Mouse (Mus musculus) G1E (cell line): ENCODE measurements around the gene Myo6. TPM values are rescaled to one million over a fixed set of nuclear protein-coding genes. Genes with fewer than 3 reads are reported as not detected.

Experiments used
- ATAC-seq: 2 replicates; pipeline ENCODE4 v1.8.0; 2016; ENCODE audit warnings: mild to moderate bottlenecking; ENCODE audit not compliant: insufficient number of reproducible peaks, poor library complexity, low FRiP score, severe bottlenecking; ENCODE audit errors: extremely low read depth
- DNase-seq: peaks from one replicate; pipeline ENCODE4 v3.0.0; 2012; ENCODE audit warnings: low spot score
- H3K27me3 ChIP-seq: 2 replicates; pipeline ENCODE4 v1.6.1; 2012; ENCODE audit warnings: mild to moderate bottlenecking, low read length, inconsistent platforms; ENCODE audit not compliant: insufficient read depth
- H3K36me3 ChIP-seq: replicated peaks from 2 replicates; pipeline ENCODE3; 2012; ENCODE audit warnings: mild to moderate bottlenecking, inconsistent platforms
- H3K4me1 ChIP-seq: 2 replicates; pipeline ENCODE4 v1.6.1; 2012; ENCODE audit warnings: low read depth, low read length, inconsistent platforms, mixed read lengths; ENCODE audit not compliant: insufficient read depth
- H3K4me3 ChIP-seq: 2 replicates; pipeline ENCODE4 v1.5.1; 2012; ENCODE audit warnings: low read depth, mild to moderate bottlenecking, inconsistent platforms, low read length, moderate library complexity, mixed read lengths
- H3K9me3 ChIP-seq: replicated peaks from 2 replicates; pipeline ENCODE4 v1.6.1; 2012; ENCODE audit warnings: inconsistent platforms
- CTCF ChIP-seq: IDR thresholded peaks from 2 replicates; pipeline ENCODE4 v1.5.1; 2012; ENCODE audit warnings: low read depth, low read length, inconsistent platforms, mixed read lengths
- GATA1 ChIP-seq: IDR thresholded peaks from 2 replicates; pipeline ENCODE4 v1.6.1; 2012; ENCODE audit warnings: borderline replicate concordance, low read length, inconsistent platforms, mixed read lengths
- GATA2 ChIP-seq: IDR thresholded peaks from 2 replicates; pipeline ENCODE4 v1.6.1; 2012; ENCODE audit warnings: low read depth, low read length, inconsistent platforms, borderline replicate concordance
- POLR2AphosphoS5 ChIP-seq: IDR thresholded peaks from 2 replicates; pipeline ENCODE4 v1.6.1; 2012; ENCODE audit warnings: low read depth, low read length, inconsistent platforms; ENCODE audit not compliant: insufficient replicate concordance
- TAL1 ChIP-seq: conservative IDR thresholded peaks from 2 replicates; pipeline ENCODE4 v1.6.1; 2012; ENCODE audit warnings: low read depth, low read length, inconsistent platforms, mixed read lengths
- polyA plus RNA-seq: library from polyadenylated mRNA; stranded (reverse); fragments of >175 nt; gene quantifications from 2 replicates; pipeline ENCODE4 v1.2.3, GENCODE M21; 2012
- total RNA-seq, 2 experiments: library from RNA; stranded (forward) in 1 of 2; stranded (reverse) in 1 of 2; fragments of 200-1000 nt in 1 of 2; fragments of >200 nt in 1 of 2; fragmentation: Nextera tagmentation in 1 of 2; gene quantifications; 2 replicates each; pipeline ENCODE4 v1.2.3; 2014 to 2017

The Myo6 gene
- total and polyA plus RNA-seq, 3 experiments, result 8.2 to 17.6 (median 13.5) TPM

- H3K36me3 ChIP-seq, result no peaks in the 10 kb centered on the region
- no peaks in the 10 kb centered on the region for H3K9me3 ChIP-seq
- no peak overlapping the region for H3K4me3 ChIP-seq
- no peaks in the 10 kb centered on the region for H3K4me1 ChIP-seq
- DNase-seq, result no peak
- peaks cover 2% of the 10 kb centered on the region; the same call in 1 of the 2 replicates for H3K27me3 ChIP-seq
- TF ChIP-seq POLR2AphosphoS5, result no peak
- no peak for TF ChIP-seq GATA2
- no peak for TF ChIP-seq CTCF
- TF ChIP-seq TAL1, result no peak
- TF ChIP-seq GATA1, result no peak
- no peak for ATAC-seq
Observed at GRCm38 (mm10) chr9:80200855-80201254, 36.0 kb downstream of the Myo6 start.

- Histone ChIP-seq H3K36me3 (no peaks in the 10 kb centered on the region), H3K4me1 (no peaks in the 10 kb centered on the region), H3K4me3 (no peak overlapping the region), H3K9me3 (no peaks in the 10 kb centered on the region), H3K27me3 (no peaks in the 10 kb centered on the region)
- no peak for ATAC-seq
- TF ChIP-seq TAL1, result no peak
- TF ChIP-seq CTCF, result no peak
- no peak for TF ChIP-seq POLR2AphosphoS5
- DNase-seq, result no peak
Observed at GRCm38 (mm10) chr9:80202374-80203060, 37.7 kb downstream of the Myo6 start.

DNA sequence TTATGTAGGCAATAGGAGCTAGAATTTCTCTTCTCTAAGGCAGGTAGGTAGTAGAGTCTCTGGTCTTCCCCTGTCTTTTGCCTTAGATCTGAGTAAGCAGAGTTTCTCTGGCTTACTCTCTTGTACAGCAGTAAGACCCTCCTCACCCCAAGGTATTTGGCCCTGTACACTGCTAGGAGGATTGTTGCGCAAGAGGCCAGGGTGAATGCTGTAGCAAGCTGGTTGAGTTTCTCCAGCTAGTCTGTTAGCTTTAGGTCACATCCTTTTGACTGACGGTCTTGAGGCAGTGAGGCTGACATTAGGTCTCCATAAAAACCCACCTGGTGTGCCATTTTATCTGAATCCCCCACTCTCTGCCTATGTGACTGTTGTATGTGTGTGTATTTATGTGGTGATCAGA lies 43.9 kb downstream of the Myo6 start:
- Histone ChIP-seq H3K4me1 (no peaks in the 10 kb centered on the region), H3K4me3 (no peak overlapping the region), H3K9me3 (no peaks in the 10 kb centered on the region), H3K36me3 (no peaks in the 10 kb centered on the region), H3K27me3 (no peaks in the 10 kb centered on the region)
- ATAC-seq (no peak), DNase-seq (no peak)
- TF ChIP-seq TAL1, result no peak
- TF ChIP-seq CTCF, result no peak
- no peak for TF ChIP-seq POLR2AphosphoS5
- TF ChIP-seq GATA2, result no peak
- no peak for TF ChIP-seq GATA1

DNA sequence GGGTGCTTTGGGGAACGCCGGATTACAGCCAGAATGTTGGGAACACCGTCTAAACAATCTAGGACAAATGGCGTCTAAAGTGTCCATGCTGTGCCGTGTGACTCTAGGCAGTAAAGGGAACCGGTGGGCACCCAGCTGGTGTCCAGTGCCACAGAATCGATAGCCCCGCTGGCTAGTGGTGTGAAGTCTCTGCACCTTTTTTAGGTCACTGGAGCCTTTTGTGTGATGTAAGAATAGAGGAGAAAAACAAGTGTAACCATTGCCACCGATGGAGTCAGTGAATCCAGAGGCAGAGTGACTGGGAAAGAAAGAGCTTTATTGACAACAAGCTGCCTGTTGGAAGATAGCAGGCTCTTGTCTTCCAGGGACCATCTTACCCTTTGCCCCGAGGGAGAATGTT lies 44.6 kb downstream of the Myo6 start:
- no peaks in the 10 kb centered on the region for H3K4me1 ChIP-seq
- DNase-seq (no peak), ATAC-seq (no peak)
- H3K4me3 ChIP-seq, result no peak overlapping the region
- H3K9me3 ChIP-seq, result no peaks in the 10 kb centered on the region
- H3K27me3 ChIP-seq, result no peaks in the 10 kb centered on the region
- no peak for TF ChIP-seq GATA2
- TF ChIP-seq CTCF, result no peak
- no peak for TF ChIP-seq TAL1
- no peak for TF ChIP-seq POLR2AphosphoS5
- TF ChIP-seq GATA1, result no peak
- no peaks in the 10 kb centered on the region for H3K36me3 ChIP-seq

DNA sequence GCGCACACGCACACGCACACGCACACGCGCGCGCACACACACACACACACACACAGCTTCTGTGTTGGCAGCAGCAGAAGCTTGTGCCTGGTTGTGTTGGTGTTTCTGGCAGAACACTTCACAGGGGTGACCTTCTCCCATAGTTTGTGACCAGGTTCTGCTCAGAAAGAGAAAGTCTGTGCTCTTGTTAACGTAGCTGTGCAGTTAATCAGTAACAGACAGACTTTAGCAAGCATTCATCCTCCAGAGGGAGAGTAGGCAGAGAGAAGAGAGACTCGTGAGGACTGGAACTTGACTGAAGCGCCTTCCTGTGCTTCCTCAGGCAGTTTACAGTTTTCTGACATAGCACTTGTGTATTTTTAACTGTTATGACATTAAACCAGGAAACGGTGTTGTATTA lies 45.3 kb downstream of the Myo6 start:
- TF ChIP-seq CTCF (no peak), GATA1 (no peak), TAL1 (no peak), GATA2 (no peak), POLR2AphosphoS5 (no peak)
- ATAC-seq, result no peak

DNA sequence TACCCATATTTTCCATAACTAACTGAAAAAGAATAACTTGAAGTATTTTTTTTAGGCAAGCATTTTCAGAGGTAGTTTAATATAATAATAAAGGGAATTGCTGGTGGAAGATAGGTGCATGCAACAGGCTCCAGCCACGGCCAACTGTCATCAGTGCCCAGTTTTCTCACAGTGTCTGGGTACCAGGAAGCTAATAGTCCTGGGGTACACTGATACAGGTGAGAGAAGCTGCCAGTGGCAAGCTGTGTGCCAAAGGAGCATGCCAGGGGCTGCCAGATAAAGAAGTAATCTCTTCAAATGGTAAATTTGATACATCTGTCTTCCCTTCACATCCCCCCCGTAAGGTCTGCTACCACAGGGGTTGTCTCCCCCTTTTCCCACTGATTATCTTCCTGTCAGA lies 48.6 kb downstream of the Myo6 start:
- TF ChIP-seq GATA2, result no peak
- TF ChIP-seq CTCF, result no peak
- TF ChIP-seq TAL1, result no peak
- no peak for TF ChIP-seq GATA1
- no peak for DNase-seq
- Histone ChIP-seq H3K4me3 (no peak overlapping the region), H3K36me3 (no peaks in the 10 kb centered on the region), H3K27me3 (no peaks in the 10 kb centered on the region), H3K4me1 (no peaks in the 10 kb centered on the region), H3K9me3 (no peaks in the 10 kb centered on the region)
- ATAC-seq, result no peak

More for the DNA sequence above, 45.3 kb downstream of the Myo6 start:
- Histone ChIP-seq H3K4me3 (no peak overlapping the region), H3K4me1 (no peaks in the 10 kb centered on the region), H3K9me3 (no peaks in the 10 kb centered on the region), H3K27me3 (no peaks in the 10 kb centered on the region), H3K36me3 (no peaks in the 10 kb centered on the region)
- no peak for DNase-seq
